Mouse (Mus musculus): ENCODE data around the gene Hps5. TPM values are rescaled to one million over a fixed set of nuclear protein-coding genes. Genes with fewer than 3 reads are reported as not detected.

Gene Hps5
- total and polyA plus RNA-seq, 3 experiments: 17.8 to 26.0 (median 20.8) TPM

DNA sequence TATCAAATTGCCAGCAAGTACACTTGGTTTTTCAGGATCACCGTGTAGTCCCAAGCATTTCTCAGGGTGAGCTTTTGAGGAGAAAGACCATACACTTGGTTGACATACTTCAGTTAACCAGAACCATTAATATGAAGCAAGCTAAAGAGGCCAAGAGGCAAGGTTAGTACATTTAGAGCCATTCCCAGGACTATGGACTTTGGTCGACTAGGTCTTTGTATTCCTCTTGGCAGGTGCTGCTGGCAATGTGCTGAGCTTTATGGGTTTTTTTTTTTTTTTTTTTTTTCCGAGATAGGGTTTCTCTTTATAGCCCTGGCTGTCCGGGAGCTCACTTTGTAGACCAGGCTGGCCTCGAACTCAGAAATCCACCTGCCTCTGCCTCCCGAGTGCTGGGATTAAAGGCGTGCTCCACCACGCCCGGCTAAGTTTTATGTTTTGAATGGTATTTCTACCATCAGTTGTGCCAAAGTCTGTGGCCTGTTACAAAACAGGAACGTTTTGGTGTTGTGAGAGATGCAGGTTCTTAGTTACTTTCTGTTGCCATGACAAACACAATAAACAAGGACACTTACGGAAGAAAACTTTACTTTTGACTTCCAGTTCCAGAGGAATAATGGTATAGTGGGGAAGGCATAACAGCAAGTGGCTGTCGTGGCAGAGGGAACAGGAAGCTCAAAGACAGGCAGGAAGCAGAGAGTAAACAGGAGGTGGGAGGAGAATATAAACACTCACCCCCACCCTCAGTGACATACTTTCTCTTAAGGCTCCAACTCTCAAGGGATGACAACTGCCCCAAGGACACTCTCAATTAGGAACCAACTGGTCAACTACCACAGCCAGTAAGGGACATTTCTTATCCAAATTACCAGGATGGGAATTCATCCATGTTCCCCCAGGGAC, 57.1 kb downstream of the Hps5 start:
- no peak for TF ChIP-seq IRF4 (IDR thresholded peaks at IDR 0.05; ENCODE audit: low read depth, low read length)
- no peak for TF ChIP-seq BHLHE40 (IDR thresholded peaks at IDR 0.05; ENCODE audit: low read depth, low read length)
- TF ChIP-seq JUND (conservative IDR thresholded peaks at IDR 0.05; ENCODE audit: low read depth, low read length): no peak
- no peak for TF ChIP-seq USF1 (IDR thresholded peaks at IDR 0.05; ENCODE audit: low read depth, low read length)
- no peak for TF ChIP-seq MEF2A (IDR thresholded peaks at IDR 0.05; ENCODE audit: borderline replicate concordance, low read depth, low read length)
- no peak for TF ChIP-seq MAFK (IDR thresholded peaks at IDR 0.05; ENCODE audit: insufficient replicate concordance, low read length)
- TF ChIP-seq SIN3A (IDR thresholded peaks at IDR 0.05; ENCODE audit: low read length): no peak
- TF ChIP-seq TCF12 (IDR thresholded peaks at IDR 0.05; ENCODE audit: low read depth, low read length): no peak
- TF ChIP-seq GABPA (IDR thresholded peaks at IDR 0.05; ENCODE audit: insufficient replicate concordance, low read depth, low read length): no peak
- TF ChIP-seq EP300 (IDR thresholded peaks at IDR 0.05; ENCODE audit: low read length): no peak
- TF ChIP-seq NELFE (IDR thresholded peaks at IDR 0.05; ENCODE audit: low read depth, low read length): no peak
- Histone ChIP-seq H3K9ac (ENCODE audit: insufficient read depth, low read depth) (no peak overlapping the region), H3K27ac (ENCODE audit: insufficient read depth, low read depth) (no peak overlapping the region), H3K27me3 (replicated peaks) (no peaks in the 10 kb centered on the region), H3K4me3 (replicated peaks in 1 of 3; ENCODE audit: low read depth in 2 of 3, low read length in 2 of 3, poor library complexity in 1 of 3) (no peak overlapping the region), H3K4me2 (ENCODE audit: insufficient read depth, low read depth, poor library complexity, severe bottlenecking) (no peak overlapping the region), H3K4me1 (ENCODE audit: control insufficient read depth in 1 of 2, insufficient read depth in 2 of 2) (peaks cover 10 to 25% of the 10 kb centered on the region in 2 experiments), H3K9me3 (replicated peaks; ENCODE audit: low read length) (no peaks in the 10 kb centered on the region), H3K79me2 (replicated peaks; ENCODE audit: control insufficient read depth, extremely low read depth, insufficient read depth, poor library complexity, severe bottlenecking) (no peaks in the 10 kb centered on the region), H3K36me3 (replicated peaks in 1 of 2; ENCODE audit: control insufficient read depth in 1 of 2, insufficient read depth in 1 of 2, low read length in 1 of 2) (no peaks in the 10 kb centered on the region)
- in situ Hi-C loops (cut with MboI; ENCODE audit: low pct_ligation_motif_present, low pct_unique_long_range_greater_than_20kb, low sequenced_read_pairs): no loop called here
- no peak for DNase-seq (ENCODE audit: extremely low read depth)
- dilution Hi-C loops (cut with MboI; ENCODE audit: extremely low pct_ligation_motif_present, extremely low pct_unique_long_range_greater_than_20kb, low sequenced_read_pairs): no loop called here

DNA sequence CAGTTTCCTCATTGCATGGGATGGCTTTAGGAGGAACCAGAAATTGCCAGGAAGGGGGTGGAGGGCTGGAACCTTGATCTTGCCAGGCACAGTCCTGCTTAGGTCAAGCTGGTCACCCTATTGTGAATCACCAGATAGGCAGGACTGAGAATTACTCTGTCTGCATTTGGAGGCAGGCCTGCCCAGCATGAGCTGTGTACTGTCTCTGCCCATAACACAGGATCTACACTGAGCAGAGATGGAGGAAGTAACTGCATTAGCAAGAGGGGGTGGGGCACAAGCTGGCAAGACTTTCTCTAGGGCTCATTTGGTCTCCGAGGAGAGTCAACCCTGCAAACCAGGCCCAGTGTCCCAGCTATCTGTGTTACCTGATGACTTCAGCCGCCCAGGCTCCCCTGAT, 60.9 kb downstream of the Hps5 start:
- 0 out of 2 replicates have a peak overlapping the region, but pooled peaks have one; percentile 4 for H3K4me2 ChIP-seq (ENCODE audit: insufficient read depth, low read depth, poor library complexity, severe bottlenecking)
- H3K4me1 ChIP-seq (ENCODE audit: control insufficient read depth in 1 of 2, insufficient read depth in 2 of 2): peaks cover 7 to 14% of the 10 kb centered on the region in 2 experiments
- dilution Hi-C loops (cut with MboI; ENCODE audit: extremely low pct_ligation_motif_present, extremely low pct_unique_long_range_greater_than_20kb, low sequenced_read_pairs): no loop called here
- no peak overlapping the region for H3K4me3 ChIP-seq (replicated peaks in 1 of 3; ENCODE audit: low read depth in 2 of 3, low read length in 2 of 3, poor library complexity in 1 of 3)
- H3K9me3 ChIP-seq (replicated peaks; ENCODE audit: low read length): peaks cover 2% of the 10 kb centered on the region
- no peaks in the 10 kb centered on the region for H3K36me3 ChIP-seq (replicated peaks in 1 of 2; ENCODE audit: control insufficient read depth in 1 of 2, insufficient read depth in 1 of 2, low read length in 1 of 2)
- H3K9ac ChIP-seq (ENCODE audit: insufficient read depth, low read depth): no peak overlapping the region
- no peaks in the 10 kb centered on the region for H3K27me3 ChIP-seq (replicated peaks)
- no peaks in the 10 kb centered on the region for H3K79me2 ChIP-seq (replicated peaks; ENCODE audit: control insufficient read depth, extremely low read depth, insufficient read depth, poor library complexity, severe bottlenecking)
- in situ Hi-C loops (cut with MboI; ENCODE audit: low pct_ligation_motif_present, low pct_unique_long_range_greater_than_20kb, low sequenced_read_pairs): no loop called here
- TF ChIP-seq USF1 (IDR thresholded peaks at IDR 0.05; ENCODE audit: low read depth, low read length): no peak
- no peak for TF ChIP-seq MXI1 (IDR thresholded peaks at IDR 0.05; ENCODE audit: low read depth, low read length)
- TF ChIP-seq IRF4 (IDR thresholded peaks at IDR 0.05; ENCODE audit: low read depth, low read length): no peak
- no peak for TF ChIP-seq MAFK (IDR thresholded peaks at IDR 0.05; ENCODE audit: insufficient replicate concordance, low read length)
- no peak for TF ChIP-seq PAX5 (IDR thresholded peaks at IDR 0.05; ENCODE audit: low read length)
- no peak overlapping the region for H3K27ac ChIP-seq (ENCODE audit: insufficient read depth, low read depth)
- DNase-seq (ENCODE audit: extremely low read depth): no peak
